Mouse (Mus musculus) midbrain, embryonic 10.5 days (tissue): Measurements from ENCODE around the gene Vtcn1. TPM values are rescaled to one million over a fixed set of nuclear protein-coding genes. Genes with fewer than 3 reads are reported as not detected.
A peak's percentile ranks its signal among the peaks of the same experiment; 100 is the strongest.

ENCODE experiments used
- DNase-seq: peaks from one replicate; pipeline ENCODE4 v3.0.0-alpha.2; 2017; ENCODE audit warnings: low spot score
- H3K27ac ChIP-seq: fragments of 300-500 bp; sonication (generic); replicated peaks from 2 replicates; pipeline ENCODE4 v1.5.1; 2016; ENCODE audit warnings: mild to moderate bottlenecking
- H3K27me3 ChIP-seq: fragments of 300-500 bp; sonication (generic); 2 replicates; pipeline ENCODE4 v1.6.1; 2016; ENCODE audit warnings: low read depth, mild to moderate bottlenecking; ENCODE audit not compliant: poor library complexity, severe bottlenecking
- H3K36me3 ChIP-seq: fragments of 300-500 bp; sonication (generic); 2 replicates; pipeline ENCODE4 v1.6.1; 2016; ENCODE audit warnings: mild to moderate bottlenecking, moderate library complexity
- H3K4me1 ChIP-seq: fragments of 300-500 bp; sonication (generic); 2 replicates; pipeline ENCODE4 v1.6.1; 2016
- H3K4me3 ChIP-seq: fragments of 300-500 bp; sonication (generic); 2 replicates; pipeline ENCODE4 v1.5.1; 2016; ENCODE audit warnings: mild to moderate bottlenecking, moderate library complexity
- H3K9me3 ChIP-seq: fragments of 300-500 bp; sonication (generic); replicated peaks from 2 replicates; pipeline ENCODE4 v1.6.1; 2016; ENCODE audit warnings: mild to moderate bottlenecking
- WGBS: fragments of 180-500 bp; shearing (Covaris S2); methylation state at CpG from one replicate; pipeline ENCODE4 v1.1.7; 2016; 5-methylcytosine and 5-hydroxymethylcytosine counted together
- polyA plus RNA-seq: library from polyadenylated mRNA; unstranded; fragments of >200 nt; fragmentation: Nextera tagmentation; extraction: Ambion mirVana; gene quantifications from 2 replicates; pipeline ENCODE4 v1.2.1, GENCODE M21; 2016

Vtcn1 gene
- polyA plus RNA-seq: 0.05 TPM in 1 of 2 replicates, not detected in the other

DNA sequence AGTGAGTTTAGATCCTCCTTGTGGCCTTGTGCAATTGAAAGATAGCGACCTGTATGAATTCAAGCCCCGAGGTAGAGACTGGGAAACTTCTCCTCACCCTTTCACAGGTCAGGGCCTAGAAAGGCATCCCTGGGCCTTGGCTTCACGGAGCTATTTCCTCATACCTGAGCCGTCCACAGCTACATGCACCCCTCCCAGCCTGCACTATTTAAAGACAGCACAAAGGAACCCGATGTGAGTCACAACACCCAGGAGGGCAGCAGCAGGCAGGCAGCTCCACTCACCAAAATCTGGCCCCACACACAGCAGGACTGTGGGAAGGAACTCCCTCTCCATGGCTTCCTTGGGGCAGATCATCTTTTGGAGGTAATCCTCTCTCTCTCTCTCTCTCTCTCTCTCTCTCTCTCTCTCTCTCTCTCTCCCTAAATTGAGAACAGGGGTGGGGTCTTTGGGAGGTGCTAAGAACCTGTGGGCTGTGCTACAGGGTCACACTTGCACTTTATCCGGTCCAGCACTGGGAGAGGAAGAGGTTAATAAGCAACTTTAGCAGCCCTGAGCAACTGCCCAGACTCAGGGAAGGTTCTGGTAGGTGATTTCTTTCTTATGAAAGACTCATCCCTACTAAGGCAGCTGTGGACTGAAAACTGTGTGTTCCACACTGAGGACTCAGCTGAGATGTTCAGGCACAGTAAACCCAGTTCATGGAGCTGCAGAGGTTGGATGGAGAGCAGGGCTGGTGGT is at the start of gene Vtcn1:
TSS of gene Vtcn1 (plus strand) at position 235 of the 741 bp plus-strand sequence.
- Histone ChIP-seq H3K4me1 (peaks cover 17% of the 10 kb centered on the region), H3K4me3 (no peak within 1 kb of the TSS), H3K27me3 (no peaks in the 10 kb centered on the region), H3K36me3 (no peaks in the 10 kb centered on the region), H3K27ac (no peak within 1 kb of the TSS; the same call in 1 of the 2 replicates), H3K9me3 (no peaks in the 10 kb centered on the region)
- no peak for DNase-seq
- 63% methylated on average over 6 of the region's 6 CpGs for WGBS

- Histone ChIP-seq H3K27me3 (no peaks in the 10 kb centered on the region), H3K9me3 (no peaks in the 10 kb centered on the region), H3K27ac (no peak overlapping the region; the same call in 1 of the 2 replicates), H3K36me3 (no peaks in the 10 kb centered on the region), H3K4me1 (peaks cover 11% of the 10 kb centered on the region), H3K4me3 (no peak overlapping the region)
- no peak for DNase-seq
- WGBS: 78% methylated on average over 6 of the region's 6 CpGs
Measured at GRCm38 (mm10) chr3:100776967-100777366, 48.3 kb upstream of the Vtcn1 start.

DNA sequence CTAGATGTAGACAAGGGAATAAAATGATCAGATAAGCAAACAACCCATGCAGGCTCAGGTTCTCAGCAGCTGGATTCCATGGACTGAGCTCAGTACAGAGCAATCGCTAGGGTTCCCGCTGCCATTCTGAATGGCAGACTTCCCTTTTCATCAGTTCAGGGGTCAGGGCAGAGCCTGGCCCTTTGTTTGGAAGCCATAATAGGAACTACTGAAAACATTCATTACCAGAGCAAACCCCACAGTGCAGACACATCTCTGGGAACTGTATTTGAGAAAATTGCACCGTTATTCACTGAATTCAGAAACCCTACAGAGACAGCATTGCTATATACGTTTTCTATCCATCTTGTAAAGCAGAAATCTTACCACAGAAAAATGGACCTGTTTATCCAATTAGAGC is 47.7 kb upstream of the Vtcn1 start:
- Histone ChIP-seq H3K27me3 (no peaks in the 10 kb centered on the region), H3K9me3 (no peaks in the 10 kb centered on the region), H3K36me3 (no peaks in the 10 kb centered on the region), H3K4me3 (no peak overlapping the region), H3K4me1 (peaks cover 11% of the 10 kb centered on the region), H3K27ac (0 out of 2 replicates have a peak overlapping the region, but pooled peaks have one; percentile 28)
- DNase-seq: peak; percentile 26
- 38% methylated on average over 4 of the region's 4 CpGs for WGBS

DNA sequence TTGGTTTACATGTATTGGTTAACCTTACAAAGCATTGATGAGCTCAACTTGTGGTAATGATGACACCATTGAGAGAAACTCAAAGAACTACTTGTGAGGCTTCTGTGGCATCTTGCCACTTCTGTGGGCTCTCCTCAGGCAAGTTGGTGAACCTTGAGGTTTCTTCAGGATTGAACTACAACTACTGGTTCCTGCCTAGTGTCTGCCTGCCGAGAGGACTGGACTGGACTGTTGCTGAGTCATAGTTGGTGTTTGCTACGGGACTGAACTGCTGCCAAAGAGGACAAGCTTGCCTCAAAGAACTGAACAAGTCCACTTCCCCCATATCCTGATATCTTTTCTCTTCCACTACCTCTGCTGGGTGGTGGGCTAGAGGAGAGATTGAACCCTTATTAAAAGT is 39.2 kb upstream of the Vtcn1 start:
- H3K4me1 ChIP-seq: no peaks in the 10 kb centered on the region
- no peak for DNase-seq
- no peak overlapping the region for H3K27ac ChIP-seq
- H3K27me3 ChIP-seq: no peaks in the 10 kb centered on the region
- WGBS: 79% methylated on average over 2 of the region's 2 CpGs
- no peaks in the 10 kb centered on the region for H3K36me3 ChIP-seq
- no peak overlapping the region for H3K4me3 ChIP-seq
- H3K9me3 ChIP-seq: no peaks in the 10 kb centered on the region

- Histone ChIP-seq H3K27me3 (no peaks in the 10 kb centered on the region), H3K4me1 (no peaks in the 10 kb centered on the region), H3K9me3 (no peaks in the 10 kb centered on the region), H3K27ac (no peak overlapping the region), H3K4me3 (no peak overlapping the region), H3K36me3 (no peaks in the 10 kb centered on the region)
- DNase-seq: no peak
- 90% methylated on average over 3 of the region's 3 CpGs for WGBS
Measured at GRCm38 (mm10) chr3:100791670-100792069, 33.6 kb upstream of the Vtcn1 start.

DNA sequence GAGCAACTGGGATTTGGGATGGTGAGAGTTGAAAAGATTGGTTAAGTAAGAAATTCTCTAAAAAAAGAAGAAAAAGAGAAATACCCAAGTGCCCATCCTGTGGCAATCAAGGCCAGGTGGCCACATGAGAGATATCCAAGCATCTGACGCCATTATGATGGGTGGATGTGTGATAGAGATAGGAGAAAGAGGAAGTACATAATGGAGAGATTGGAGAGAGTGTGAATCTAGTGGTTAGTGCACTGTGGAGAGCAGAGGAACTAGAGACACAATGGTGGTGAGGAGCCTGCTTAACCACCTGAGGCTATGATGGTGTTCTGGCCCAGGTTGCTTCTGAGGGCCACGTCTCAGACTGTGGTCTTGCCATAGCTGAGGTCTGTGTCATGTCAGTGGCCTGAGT is 31.9 kb upstream of the Vtcn1 start:
- H3K9me3 ChIP-seq: no peaks in the 10 kb centered on the region
- H3K4me3 ChIP-seq: no peak overlapping the region
- 79% methylated on average over 2 of the region's 2 CpGs for WGBS
- peaks cover 3% of the 10 kb centered on the region; the same call in 1 of the 2 replicates for H3K4me1 ChIP-seq
- no peaks in the 10 kb centered on the region for H3K36me3 ChIP-seq
- no peak overlapping the region for H3K27ac ChIP-seq
- H3K27me3 ChIP-seq: no peaks in the 10 kb centered on the region
- no peak for DNase-seq

DNA sequence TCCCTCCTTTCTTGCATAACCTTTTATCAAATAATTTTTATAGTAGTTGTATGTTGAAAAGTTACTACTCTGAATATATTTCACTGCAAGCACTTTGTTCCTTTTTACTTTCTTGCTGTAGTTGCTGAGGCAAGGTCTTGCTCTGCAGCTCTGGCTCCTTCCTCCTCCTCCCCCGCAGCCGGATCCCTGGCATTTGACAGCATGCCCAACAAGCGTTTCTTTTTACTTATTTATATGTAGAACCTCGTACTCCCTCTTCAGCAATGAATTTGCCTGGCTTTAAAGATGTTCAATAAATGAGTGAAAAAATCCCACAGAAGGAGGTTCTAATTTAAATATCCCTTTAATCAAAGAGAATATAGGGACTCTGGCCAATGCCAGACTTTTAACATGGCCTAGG is 28.7 kb upstream of the Vtcn1 start:
- no peaks in the 10 kb centered on the region for H3K9me3 ChIP-seq
- no peak overlapping the region for H3K4me3 ChIP-seq
- no peak for DNase-seq
- WGBS: 89% methylated on average over 4 of the region's 4 CpGs
- no peak overlapping the region for H3K27ac ChIP-seq
- H3K36me3 ChIP-seq: no peaks in the 10 kb centered on the region
- peaks cover 3% of the 10 kb centered on the region; the same call in 1 of the 2 replicates for H3K4me1 ChIP-seq
- no peaks in the 10 kb centered on the region for H3K27me3 ChIP-seq

GRCm38 (mm10) chr3:100797166-100798145 is 27.8 kb upstream of the Vtcn1 start:
- no peak for DNase-seq
- no peak overlapping the region for H3K27ac ChIP-seq
- 73% methylated on average over 6 of the region's 6 CpGs for WGBS
- H3K9me3 ChIP-seq: no peaks in the 10 kb centered on the region
- peaks cover 3% of the 10 kb centered on the region; the same call in 1 of the 2 replicates for H3K4me1 ChIP-seq
- H3K36me3 ChIP-seq: no peaks in the 10 kb centered on the region
- H3K27me3 ChIP-seq: no peaks in the 10 kb centered on the region
- H3K4me3 ChIP-seq: no peak overlapping the region

DNA sequence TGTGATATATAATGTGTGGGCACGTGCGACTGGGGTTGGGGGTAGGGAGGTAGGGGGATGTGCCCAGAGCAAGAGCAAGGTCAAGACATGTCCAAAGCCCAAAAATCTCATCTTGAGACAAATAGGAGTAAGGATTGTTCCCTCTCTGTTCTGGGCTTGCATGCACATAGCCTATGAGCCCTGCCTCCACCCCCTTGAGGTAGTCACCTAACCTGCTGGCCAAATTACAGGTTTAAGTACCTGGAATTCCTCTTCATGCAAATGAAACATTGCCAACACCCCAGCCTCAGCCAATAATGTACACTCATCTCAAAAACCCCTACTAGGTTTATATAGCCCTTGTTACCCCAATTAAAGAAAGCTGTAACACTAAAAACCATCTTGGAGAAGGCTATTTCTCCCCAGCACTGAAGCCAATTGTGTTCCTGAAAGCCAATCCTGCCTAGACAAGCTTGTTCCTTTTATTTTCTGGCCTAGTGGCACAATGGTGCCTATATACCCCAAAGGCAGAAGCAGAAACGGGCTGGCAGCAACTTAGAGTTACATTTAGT is 26.3 kb upstream of the Vtcn1 start:
- Histone ChIP-seq H3K27me3 (no peaks in the 10 kb centered on the region), H3K27ac (no peak overlapping the region), H3K4me1 (peaks cover 3% of the 10 kb centered on the region; the same call in 1 of the 2 replicates), H3K4me3 (no peak overlapping the region), H3K36me3 (no peaks in the 10 kb centered on the region), H3K9me3 (no peaks in the 10 kb centered on the region)
- 92% methylated on average over 3 of the region's 3 CpGs for WGBS
- no peak for DNase-seq

DNA sequence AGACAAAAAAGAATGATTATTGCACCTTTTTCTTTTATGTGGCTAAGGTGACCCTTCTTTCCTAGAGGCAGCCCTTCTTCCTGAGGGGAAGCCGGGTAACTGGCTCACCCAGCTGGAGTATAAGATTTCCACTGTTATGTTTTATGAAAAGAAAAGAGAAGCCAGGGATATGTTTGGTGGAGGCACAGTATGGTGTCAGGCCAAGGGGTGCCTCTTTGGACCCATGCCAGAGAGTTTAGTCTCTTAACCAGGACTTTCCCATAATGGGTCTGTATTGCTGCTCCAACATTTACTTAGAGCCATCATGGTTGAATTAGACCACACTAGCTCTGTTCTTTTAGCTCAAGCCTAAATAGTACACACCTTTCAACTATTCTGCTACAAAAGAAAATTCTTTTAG is 20.3 kb upstream of the Vtcn1 start:
- Histone ChIP-seq H3K27me3 (no peaks in the 10 kb centered on the region), H3K9me3 (no peaks in the 10 kb centered on the region), H3K4me3 (no peak overlapping the region), H3K36me3 (no peaks in the 10 kb centered on the region), H3K27ac (no peak overlapping the region), H3K4me1 (no peaks in the 10 kb centered on the region)
- no peak for DNase-seq
- 85% methylated on average over 1 of the region's 1 CpGs for WGBS

DNA sequence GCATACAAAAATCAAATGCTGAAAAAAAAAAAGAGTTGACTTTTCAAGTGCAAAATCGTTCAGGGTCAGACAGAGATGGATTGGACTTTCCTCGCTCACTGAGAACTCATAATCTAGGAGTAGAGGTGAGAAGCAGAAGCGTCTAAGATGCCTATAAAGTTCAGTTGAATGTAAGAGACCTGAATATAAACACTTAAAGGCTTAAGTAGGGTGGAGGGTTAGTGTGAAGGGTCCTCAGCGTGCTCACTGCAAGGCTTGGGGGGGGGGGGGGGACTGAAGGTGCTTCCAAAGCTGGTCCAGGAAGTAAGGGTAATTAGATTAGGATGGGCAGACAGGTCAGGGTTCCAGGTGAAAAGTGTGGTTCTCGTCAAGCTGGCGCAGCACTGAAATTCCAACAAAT is 19.3 kb upstream of the Vtcn1 start:
- H3K9me3 ChIP-seq: no peaks in the 10 kb centered on the region
- 80% methylated on average over 6 of the region's 6 CpGs for WGBS
- DNase-seq: no peak

GRCm38 (mm10) chr3:100810461-100810860 is 14.8 kb upstream of the Vtcn1 start:
- no peaks in the 10 kb centered on the region for H3K9me3 ChIP-seq
- no peaks in the 10 kb centered on the region for H3K36me3 ChIP-seq
- DNase-seq: no peak
- no peak overlapping the region for H3K4me3 ChIP-seq
- H3K4me1 ChIP-seq: no peaks in the 10 kb centered on the region
- 87% methylated on average over 2 of the region's 2 CpGs for WGBS
- no peak overlapping the region for H3K27ac ChIP-seq
- no peaks in the 10 kb centered on the region for H3K27me3 ChIP-seq

More for the DNA sequence above, 19.3 kb upstream of the Vtcn1 start:
- Histone ChIP-seq H3K4me3 (no peak overlapping the region), H3K27ac (no peak overlapping the region), H3K36me3 (no peaks in the 10 kb centered on the region), H3K4me1 (no peaks in the 10 kb centered on the region), H3K27me3 (no peaks in the 10 kb centered on the region)
